Mouse (Mus musculus): ENCODE results near the gene Sorl1. TPM values are rescaled to one million over a fixed set of nuclear protein-coding genes. Genes with fewer than 3 reads are reported as not detected.
A peak's percentile ranks its signal among the peaks of the same experiment; 100 is the strongest.

The Sorl1 gene
- total RNA-seq, 2 experiments from 2014 or later = 9.6 to 12.9 TPM

DNA sequence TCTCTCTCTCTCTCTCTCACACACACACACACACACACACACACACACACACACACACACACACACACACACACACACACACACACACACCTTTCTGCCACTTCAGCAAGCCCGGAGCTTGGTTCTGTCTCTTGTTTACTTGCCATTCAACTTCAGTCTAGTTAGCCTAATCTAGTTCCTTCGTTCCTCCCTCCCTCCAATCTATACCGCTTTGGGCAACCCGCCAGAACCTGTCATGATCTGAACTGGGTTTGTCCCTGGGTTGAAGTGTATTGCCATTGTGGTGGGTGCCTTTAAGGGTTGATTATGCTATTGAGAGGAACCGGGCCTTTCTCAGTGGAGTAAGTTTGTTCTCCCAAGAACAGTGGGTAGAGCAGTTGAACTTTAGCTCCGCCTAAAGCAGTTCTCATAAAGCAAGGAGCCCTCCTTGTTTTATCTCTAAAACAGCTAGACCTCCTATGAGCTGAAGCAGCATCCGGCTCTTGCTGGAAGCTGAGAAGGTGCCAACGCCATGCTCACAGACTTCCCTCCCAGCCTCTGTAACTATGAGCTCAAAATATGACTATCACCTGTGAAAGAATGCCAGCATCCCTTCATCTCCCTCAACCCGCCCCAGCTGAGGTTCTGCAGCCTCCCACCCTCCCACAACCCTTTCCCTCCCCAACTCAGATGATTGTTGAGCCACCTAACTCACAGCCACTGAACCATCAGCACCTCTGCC is 1.3 kb upstream of the Sorl1 start:
- no peak for DNase-seq (ENCODE audit: low spot score in 2 of 2)

DNA sequence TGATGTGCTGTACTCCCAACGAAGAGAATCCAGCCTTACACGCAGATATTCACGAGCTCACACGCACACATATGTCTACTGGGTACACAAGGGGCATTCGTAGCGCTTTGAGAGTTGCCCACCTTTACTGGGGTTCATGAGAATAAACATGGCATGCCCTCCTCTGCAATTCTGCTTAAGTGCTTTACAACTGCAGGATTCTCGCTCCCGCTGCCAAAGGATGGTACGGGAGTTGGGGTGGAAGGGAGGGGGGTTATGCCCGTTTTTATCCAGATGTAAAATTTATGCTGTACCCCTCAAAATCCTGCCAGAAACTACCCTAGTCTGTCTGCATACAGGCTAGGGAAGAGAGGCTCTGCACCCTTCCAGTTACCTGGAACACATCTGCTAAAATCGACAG is 893 bp downstream of the Sorl1 start:
- DNase-seq (ENCODE audit: low spot score in 2 of 2) = no peak

DNA sequence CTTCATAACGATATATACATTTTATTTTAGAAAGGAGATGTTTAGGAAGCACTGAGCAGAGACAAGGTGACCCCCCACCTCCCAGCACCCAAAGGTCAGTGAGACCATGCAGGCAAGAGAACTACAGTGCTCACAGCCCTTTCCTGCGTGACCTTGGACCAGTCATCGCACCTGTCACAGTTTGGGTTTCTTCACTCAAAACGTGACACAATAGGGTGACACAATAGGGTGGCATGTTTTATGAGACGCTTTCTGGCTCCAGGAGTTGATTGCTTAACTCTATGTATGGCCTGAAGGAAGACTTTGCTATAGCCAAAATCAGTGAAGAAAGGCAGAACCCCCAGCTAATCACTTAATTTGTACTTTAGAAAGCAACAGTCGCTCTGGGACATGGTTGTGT is 1.7 kb downstream of the Sorl1 start:
- no peak for DNase-seq (ENCODE audit: low spot score in 2 of 2)

DNA sequence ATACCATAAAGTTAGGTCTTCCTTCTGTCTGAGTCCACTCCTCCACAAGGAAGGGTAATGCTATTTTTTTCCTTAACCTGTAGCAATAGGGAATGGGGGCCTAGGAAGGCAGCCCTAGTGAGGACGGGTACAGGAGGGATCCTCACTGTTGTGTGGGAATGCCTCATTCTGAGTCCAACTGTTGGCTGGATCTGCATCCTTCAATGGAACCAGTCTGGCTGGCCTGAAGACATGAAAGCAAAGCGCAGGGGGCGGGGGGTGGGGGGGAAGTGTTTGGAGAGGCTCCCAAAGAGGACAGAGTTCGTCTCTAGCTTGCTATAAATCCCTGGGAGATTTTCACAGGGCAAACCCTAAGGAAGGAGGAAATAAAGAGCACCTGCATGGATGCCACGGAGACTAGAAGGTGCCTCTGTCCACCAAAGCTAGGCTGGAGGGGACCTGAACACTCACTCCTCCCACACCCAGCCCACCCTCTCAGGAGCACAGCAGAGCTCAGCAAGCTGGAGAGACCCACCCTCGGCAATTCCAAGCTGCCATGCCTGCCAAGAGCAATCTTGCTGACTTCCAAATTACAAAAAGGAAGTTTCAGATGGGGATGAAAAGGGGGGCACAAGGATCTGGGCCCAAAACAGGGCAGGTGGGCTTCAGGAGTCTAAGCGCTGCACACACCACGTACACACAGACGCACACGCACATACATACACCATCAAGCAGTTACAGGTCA is 2.3 kb downstream of the Sorl1 start:
- no peak for DNase-seq (ENCODE audit: low spot score in 2 of 2)

DNA sequence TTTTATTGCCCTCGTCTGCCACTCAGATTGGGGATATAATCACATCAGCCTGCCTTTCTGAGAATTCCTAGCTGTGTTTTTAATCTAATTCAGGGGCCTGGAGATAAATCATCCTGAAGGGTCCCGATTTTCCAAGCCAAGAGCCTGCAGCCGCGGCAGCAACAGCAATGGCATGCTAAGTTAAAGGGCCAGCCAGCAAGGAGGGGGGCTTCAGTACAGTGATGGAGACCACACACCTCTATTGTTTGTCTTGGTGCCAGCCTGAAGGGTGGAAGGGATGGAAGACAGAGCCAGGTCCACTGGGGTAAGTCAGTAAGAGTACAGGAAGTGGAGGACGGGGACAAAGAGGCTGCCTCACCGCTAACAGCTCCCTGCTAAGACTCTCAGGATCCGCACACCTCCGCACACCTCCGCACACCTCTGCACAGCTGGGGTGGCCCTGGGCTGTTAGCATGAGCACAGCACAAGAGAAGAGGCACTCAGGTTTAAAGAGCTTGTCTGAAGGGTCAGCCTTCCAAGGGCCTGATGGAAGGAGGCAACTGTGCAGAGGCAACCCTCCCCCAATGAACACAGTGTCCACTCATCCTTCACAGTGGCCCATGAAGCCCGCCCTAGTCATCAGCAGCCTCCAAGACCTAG is 7.6 kb downstream of the Sorl1 start:
- DNase-seq (ENCODE audit: low spot score in 2 of 2) = no peak

DNA sequence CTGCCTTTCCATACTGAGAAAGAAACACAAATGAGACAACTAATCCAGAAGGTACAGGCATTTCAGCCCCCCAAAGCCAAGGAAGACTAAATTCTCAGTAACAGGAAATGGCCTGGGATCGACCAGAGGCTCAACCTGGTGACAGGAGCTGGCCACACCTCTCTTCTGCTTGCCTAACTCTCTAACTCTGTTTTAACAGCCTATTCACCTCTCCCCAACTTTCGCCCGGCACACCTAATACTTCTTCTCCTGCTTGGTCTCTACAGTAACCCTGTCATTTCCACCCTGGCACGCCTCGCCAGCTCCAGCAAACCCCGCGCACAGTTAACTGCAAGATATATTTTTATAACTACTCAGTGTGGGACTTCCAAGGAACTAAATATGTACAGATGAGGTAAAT is 9.0 kb downstream of the Sorl1 start:
- DNase-seq (ENCODE audit: low spot score in 2 of 2) = no peak

DNA sequence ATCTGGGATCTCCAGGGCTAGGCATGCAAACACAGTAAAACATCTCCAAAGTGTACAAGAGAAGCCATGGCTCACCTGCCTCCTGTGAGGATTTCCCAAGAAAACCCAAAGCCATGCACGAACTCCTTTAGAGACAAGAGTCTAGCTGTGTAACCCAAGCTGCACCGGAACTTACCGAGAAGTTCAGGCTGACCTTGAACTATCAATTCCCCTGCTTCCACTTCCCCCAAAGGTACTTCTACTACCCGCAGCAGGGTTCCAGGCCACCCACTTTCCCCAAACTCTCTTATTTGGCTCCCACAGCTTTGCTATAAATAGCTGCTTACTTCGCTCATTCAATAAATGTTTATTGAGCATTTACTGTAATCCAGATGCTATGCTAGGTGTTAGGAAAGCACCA is 10.8 kb downstream of the Sorl1 start:
- no peak for DNase-seq (ENCODE audit: low spot score in 2 of 2)

DNA sequence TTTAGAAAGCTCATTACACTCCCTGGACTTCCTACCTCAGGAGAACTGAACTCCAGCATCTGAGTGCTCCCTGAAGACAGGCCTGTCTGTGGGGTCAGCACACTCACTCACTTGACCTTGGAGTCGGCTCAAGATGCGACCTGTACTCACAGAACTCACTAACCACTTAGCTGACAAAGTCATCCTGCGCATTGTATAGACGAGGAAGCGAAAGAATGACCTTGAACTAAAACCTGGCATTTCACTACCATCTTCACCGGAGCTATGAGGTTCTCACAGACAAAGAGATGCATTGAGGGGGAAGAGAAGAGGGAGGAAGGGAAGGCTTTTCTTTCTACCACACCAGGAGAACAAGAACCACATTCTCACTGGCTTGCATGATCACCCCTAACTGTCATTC is 11.4 kb downstream of the Sorl1 start:
- DNase-seq (ENCODE audit: low spot score in 2 of 2) = no peak

DNA sequence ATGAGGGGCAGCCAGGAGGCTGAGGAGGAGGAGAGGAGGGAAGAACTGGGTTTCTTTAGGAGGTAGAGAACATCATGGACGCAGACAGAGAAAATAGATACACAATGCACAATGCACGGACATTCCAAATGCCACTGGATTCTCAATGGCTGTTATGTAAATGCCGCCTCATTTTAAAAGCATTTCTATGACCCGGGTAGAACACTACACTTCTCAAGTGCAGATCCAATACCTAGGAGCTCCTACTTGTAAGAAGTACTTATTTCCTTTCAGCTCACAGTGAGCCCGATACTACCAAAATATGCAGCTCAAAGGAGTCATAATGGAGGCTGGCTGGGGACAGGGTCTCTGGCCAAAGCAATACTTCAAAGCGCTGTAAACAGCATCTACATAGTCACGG is 12.8 kb downstream of the Sorl1 start:
- no peak for DNase-seq (ENCODE audit: low spot score in 2 of 2)

DNA sequence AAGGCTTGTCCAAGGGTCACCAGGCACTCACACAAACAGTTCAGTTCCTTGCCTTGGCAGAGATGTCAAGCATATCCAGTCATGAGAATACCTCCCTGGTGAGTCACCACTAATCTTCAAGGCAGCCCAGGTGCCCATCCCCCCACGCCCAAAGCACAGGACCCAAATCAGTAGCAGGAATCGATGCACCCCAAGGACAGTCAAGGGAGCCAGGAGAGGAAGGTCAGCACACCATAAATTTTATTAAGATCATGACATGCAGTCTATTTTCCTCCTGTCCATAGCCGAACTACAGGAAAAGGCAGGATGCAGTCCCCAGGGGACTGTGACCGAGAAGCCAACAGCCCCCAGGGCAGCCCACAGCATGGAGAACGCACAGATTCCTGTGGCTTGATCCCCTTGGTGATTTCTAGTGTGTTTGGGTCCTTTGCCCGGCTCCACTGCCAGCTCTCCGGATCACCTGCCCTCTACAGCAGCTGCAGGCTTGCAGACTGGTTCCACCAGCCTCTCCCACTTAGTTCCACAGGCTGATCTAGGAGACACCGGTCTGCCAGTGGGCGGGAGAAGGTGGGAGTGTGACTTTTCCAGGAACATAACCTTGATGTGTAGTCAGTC is 14.2 kb downstream of the Sorl1 start:
- DNase-seq (ENCODE audit: low spot score in 2 of 2) = peak in 1 of 2 experiments; percentile 21

DNA sequence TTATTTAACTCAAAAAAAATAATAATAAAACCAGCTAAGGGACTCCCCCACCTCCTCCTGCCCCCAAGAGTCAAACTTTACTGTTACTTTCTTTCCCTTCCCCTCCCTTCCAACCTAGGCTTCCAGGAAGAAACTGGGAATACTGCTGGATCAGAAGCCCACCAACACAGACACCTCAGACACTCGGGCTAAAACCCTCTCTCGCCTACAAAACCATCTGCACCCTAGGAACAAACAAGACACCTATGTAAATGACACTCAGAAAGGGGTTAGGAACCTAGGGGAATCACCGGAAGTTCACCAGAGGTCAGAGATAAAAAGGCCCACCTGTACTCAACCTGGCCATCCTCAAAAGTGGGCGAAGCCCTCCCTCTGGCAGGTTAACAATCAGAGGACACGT is 15.0 kb downstream of the Sorl1 start:
- DNase-seq (ENCODE audit: low spot score in 2 of 2) = no peak

DNA sequence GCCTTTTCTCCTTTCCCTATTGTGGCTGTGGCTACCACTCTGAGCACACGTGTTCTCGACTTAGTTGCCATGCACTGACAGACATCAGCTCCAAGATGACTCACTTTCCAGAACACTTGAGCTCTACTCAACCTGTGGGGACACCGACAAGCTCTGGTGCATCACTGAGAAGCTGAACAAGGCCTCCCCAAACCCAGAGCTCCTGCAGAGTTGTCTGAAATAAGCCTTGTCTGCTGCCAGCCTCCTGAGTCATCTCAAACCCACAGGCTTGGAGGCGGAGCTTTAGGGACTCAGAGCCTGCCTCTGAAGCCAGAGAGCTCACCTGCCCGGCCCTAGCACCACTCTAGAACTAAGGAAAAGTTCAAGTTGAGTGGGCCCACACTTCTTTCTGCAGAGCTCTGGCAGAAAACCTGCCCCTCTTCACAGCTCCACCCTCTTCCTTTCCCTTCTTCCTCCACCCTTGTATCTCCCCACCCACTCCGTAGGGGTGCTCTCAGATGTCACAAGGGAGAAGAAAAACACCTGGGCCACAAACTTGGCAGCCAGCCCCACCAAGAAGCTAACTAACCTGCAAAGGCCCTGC is 15.6 kb downstream of the Sorl1 start:
- DNase-seq (ENCODE audit: low spot score in 2 of 2) = no peak

DNA sequence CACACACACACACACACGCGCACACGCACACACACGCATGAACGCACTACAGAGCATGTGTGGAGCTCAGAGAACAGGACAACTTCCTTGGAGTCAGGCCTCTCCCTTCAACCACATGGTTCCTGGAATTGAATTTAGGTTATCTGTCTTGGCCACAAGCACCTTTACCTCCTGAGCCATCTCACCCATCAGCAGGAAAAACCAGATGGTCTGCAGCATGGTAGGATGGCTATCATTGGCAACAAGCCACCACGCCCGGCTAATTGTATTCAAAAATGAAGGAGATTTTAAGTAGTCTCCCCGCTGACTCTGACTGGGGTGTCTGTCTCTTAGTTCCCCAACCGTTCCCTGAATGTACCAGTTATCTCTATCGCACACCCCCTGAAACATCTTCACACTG is 17.0 kb downstream of the Sorl1 start:
- no peak for DNase-seq (ENCODE audit: low spot score in 2 of 2)

DNA sequence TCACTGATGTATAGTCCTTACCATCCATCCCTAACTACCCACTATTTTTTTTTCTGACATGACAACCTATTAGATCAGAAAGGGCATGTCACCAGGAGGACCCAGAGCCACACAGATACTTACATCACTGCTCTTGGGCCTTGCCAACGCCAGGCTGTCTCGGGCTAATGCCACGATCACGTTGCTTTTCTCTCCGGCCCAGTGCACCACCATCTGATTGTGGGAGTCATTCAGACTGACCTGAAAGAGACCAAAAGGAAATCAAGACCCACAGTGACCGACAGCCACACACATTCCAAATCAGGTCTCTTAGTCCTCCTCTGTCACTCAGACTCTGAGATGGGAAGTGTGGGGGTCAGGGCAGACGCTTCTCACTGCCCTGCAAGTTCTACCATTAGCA is 17.8 kb downstream of the Sorl1 start:
- no peak for DNase-seq (ENCODE audit: low spot score in 2 of 2)

DNA sequence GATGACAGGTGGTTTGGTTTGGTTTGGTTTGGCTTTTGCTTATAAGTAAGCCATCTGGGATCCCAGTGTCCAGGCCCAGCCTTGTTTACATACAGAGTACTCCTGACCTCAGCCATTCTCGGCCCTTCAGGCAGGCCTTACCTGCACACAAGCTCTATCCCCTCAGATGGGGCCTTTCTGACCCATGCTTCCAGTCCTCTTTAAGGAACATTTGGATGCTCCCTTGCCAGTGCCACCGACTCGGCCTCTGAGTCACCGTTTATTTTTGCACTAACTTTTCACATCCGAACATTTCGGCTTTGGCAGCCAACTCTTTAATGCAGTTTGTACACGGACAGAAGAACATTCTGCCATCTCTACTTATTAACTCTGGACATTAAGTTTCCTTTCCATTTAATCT is 20.6 kb downstream of the Sorl1 start:
- no peak for DNase-seq (ENCODE audit: low spot score in 2 of 2)

DNA sequence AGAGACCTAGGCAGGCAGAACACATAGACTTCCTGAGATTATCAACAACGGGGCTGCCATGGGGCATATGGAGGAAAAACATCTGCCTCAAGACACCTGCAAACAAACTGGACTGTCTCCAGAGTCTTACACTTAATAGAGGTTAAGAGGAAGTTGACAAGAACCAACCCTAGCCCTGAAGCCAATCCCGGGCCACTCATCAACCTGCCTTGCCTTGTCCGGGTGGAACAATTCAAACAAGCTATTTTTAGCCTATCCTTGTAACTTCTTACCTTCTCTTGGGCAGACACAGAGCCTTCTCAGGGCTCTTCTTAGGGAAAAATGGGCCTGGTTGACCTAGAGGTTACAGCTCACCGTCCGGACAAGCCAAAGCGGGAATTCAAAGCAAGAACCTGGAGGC is 22.1 kb downstream of the Sorl1 start:
- no peak for DNase-seq (ENCODE audit: low spot score in 2 of 2)

DNA sequence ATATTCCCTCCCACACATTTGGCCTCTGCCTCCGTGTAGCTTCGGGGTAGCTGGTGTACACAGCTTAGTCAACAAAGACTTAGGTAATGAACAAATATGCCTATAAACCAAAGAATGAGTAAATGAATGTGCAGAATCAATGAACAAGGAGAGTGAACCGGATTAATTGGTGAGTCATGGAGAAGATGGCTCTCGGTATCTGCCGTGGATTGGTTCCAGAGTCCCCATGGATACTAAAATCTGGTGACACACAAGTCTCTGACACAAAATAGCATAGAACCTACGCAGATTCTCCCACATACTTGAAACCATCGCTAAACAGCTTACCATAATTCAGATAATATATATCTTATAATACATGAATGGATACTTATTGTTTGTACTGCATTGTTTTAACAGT is 22.8 kb downstream of the Sorl1 start:
- no peak for DNase-seq (ENCODE audit: low spot score in 2 of 2)

DNA sequence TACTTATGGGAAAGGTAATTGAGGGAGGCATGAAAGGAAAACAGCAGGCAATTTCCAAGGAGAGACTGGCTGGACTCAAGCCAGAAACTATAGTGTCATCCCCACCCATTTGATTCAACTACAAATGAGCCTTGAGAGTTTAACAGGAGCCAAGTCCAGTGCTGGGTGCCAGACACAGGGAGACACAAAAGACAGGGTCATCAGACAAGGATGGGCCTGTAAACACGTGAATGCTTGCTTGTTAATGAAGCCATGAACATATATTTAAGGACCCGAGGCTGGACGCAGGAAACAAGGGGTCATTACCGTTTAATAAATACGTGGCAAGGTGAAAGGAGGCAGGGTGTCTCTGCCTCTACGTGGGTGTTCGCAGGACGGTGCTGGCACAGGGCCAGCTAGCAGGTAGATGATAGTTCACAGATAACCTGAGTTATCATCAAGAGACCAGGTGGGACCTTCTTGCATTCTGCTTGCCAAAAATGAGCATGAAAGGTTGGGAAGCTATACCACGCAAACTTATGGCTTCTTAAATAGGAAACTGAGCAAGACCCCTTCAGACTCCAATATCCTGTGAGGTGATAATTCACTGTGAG is 23.4 kb downstream of the Sorl1 start:
- DNase-seq (ENCODE audit: low spot score in 2 of 2) = no peak

DNA sequence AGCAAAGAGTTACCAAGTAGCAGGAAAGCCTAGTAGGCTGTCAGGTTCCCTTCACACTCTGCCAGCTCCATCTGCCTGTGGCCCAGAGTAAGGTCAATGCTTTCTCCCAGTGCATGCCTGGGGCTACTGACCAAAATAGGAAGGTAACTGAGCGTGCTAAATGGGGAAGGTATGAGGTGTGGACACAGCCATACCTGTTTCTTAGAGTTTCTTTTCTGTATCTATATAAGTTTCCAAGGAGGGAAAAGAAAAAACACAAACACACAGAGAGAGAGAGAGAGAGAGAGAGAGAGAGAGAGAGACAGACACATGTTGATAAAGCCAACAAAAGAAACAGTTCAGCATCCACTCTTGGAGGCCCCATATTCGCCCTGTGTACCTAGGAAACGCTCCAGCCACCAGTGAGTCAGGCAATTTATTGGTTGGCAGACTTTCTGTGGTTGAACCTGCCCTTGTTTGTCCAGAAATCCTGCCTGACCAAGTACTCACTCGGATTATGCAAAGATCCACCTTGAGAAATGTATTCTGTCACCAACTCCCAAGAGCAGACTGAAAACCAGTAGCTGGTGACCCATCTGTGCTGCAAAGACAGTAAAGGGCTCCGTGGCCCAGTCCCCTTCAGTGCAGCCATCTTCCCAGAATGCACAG is 25.5 kb downstream of the Sorl1 start:
- no peak for DNase-seq (ENCODE audit: low spot score in 2 of 2)

DNA sequence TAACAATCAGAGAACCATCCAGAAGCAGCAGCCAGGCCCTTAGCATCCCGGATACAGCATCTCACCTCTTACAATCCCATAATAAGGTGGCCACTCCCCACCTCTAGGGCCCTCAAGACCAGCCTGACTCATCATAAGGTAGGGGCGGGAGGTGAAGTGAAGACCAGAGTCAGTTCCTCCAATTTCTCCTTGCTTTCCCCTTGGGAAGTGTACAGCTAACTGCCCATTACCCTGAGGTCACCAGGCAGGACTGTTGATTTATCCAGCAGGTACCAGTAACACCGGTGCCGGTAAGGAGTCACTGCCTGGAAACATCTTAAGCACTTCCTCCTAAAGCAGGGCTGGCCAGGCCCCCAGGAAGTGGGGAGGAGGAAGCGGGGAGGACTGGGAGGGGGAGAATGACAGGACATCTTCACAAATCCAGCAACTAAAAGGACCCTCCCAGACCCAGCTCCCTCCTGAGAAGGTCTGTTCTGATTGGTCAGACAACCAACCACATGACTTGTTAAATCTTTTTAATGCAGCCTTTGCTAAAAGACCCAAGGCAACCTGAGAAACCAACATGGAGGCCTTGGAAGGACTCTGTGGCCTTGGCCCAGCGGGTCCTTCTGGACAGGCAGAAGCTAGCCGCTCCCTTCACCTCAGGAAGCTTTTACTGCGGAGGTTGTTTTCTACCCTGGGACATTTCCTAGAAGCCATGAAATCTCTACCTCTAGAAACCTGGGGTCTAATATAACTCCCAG is 26.2 kb downstream of the Sorl1 start:
- DNase-seq (ENCODE audit: low spot score in 2 of 2) = no peak
